Mouse (Mus musculus) olfactory bulb, adult 2 months (tissue): ENCODE measurements around the gene Cbfa2t2.

Experiments
- CTCF ChIP-seq: fragments of 200-500 bp; IDR thresholded peaks from 2 replicates; pipeline ENCODE4 v1.5.1; 2012; ENCODE audit warnings: low read depth, mild to moderate bottlenecking, low read length, moderate library complexity; ENCODE audit not compliant: insufficient read depth
- POLR2A ChIP-seq: fragments of 200-500 bp; IDR thresholded peaks from 2 replicates; pipeline ENCODE4 v1.6.1; 2012; ENCODE audit warnings: mild to moderate bottlenecking, low read depth, low read length, moderate library complexity; ENCODE audit not compliant: insufficient read depth

DNA sequence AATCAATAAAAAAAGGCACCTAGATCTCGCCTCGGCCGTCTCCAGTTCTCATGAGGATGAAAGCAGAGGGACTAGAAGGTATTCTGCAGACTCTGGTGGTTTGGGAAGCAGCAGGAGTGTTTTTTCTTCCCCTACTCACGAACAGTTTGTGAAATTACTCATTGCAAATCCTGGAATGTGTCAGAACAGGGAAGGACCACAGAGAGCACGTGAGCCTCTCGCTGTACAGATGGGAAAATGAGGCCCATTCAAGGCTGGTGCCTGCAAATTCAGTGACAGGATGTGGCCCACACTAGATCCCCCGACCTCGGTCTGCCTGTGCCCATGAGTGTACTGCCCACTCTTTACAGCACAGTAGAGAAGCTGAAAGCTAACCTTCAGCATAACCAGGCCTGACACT is 135.7 kb downstream of the Cbfa2t2 start:
- TF ChIP-seq POLR2A = no peak
- no peak for TF ChIP-seq CTCF
